Comparison of ENCODE assay signal across 13 mouse cellular contexts in genomic region chr8:77370308-77370707, GRCm38 (mm10).
DNase-seq lines count a peak whose midpoint lies in the region; ATAC-seq lines count a peak whose summit lies in the region.
"Had no signal": no experiment of that assay in that cellular context is flagged by ENCODE, and none has a peak within 500 bp of the region (broad histone marks: within the 10 kb centered on the region; RNA-seq: fewer than 3 reads in every experiment).

No protein-coding gene starts in this region.

- no peak for DNase-seq in hindbrain, embryonic 10.5 days (ENCODE audit: low spot score)
- peak; percentile 73 for DNase-seq in ovary, adult 18-20 months (ENCODE audit: low spot score)
- no peak for DNase-seq in ovary, postnatal 10 days (ENCODE audit: low spot score)
- no peak for DNase-seq in spleen, adult 12 weeks (ENCODE audit: low spot score)
- no peak for DNase-seq in gastrocnemius, adult 8-10 months (ENCODE audit: low spot score in 2 of 2)
- DNase-seq: lung, adult 2 months; thymus, postnatal 14 days had no signal

- H3K9ac ChIP-seq in hindbrain, embryonic 13.5 days: no peak overlapping the region
- H3K9ac ChIP-seq in hindbrain, embryonic 15.5 days: no peak overlapping the region
- H3K9ac ChIP-seq in neural tube, embryonic 14.5 days (replicated peaks; ENCODE audit: low read depth, low read length): no peak overlapping the region
- H3K9ac ChIP-seq: embryonic facial prominence, embryonic 13.5 days had no signal

- no peak overlapping the region for H3K4me2 ChIP-seq in hindbrain, embryonic 13.5 days
- no peak overlapping the region for H3K4me2 ChIP-seq in hindbrain, embryonic 15.5 days
- H3K4me2 ChIP-seq in neural tube, embryonic 14.5 days (ENCODE audit: low read depth, low read length): no peak overlapping the region
- H3K4me2 ChIP-seq: embryonic facial prominence, embryonic 13.5 days had no signal

- H3K36me3 ChIP-seq in hindbrain, embryonic 13.5 days: no peaks in the 10 kb centered on the region
- H3K36me3 ChIP-seq in hindbrain, embryonic 10.5 days: peaks cover 7% of the 10 kb centered on the region
- H3K36me3 ChIP-seq in hindbrain, embryonic 15.5 days: no peaks in the 10 kb centered on the region
- H3K36me3 ChIP-seq in neural tube, embryonic 14.5 days (ENCODE audit: control insufficient read depth, insufficient read depth, low read length): no peaks in the 10 kb centered on the region

- no peaks in the 10 kb centered on the region for H3K27me3 ChIP-seq in hindbrain, embryonic 13.5 days
- H3K27me3 ChIP-seq in hindbrain, embryonic 10.5 days (ENCODE audit: insufficient read depth, poor library complexity, severe bottlenecking): no peaks in the 10 kb centered on the region
- no peaks in the 10 kb centered on the region for H3K27me3 ChIP-seq in hindbrain, embryonic 15.5 days
- no peaks in the 10 kb centered on the region for H3K27me3 ChIP-seq in neural tube, embryonic 14.5 days (ENCODE audit: control insufficient read depth, insufficient read depth, low read length)
- H3K27me3 ChIP-seq: CH12.LX; embryonic facial prominence, embryonic 13.5 days had no signal

- no peak overlapping the region for H3K4me3 ChIP-seq in hindbrain, embryonic 13.5 days
- no peak overlapping the region for H3K4me3 ChIP-seq in hindbrain, embryonic 10.5 days
- no peak overlapping the region for H3K4me3 ChIP-seq in hindbrain, embryonic 15.5 days
- no peak overlapping the region for H3K4me3 ChIP-seq in neural tube, embryonic 14.5 days (ENCODE audit: low read depth, low read length)
- H3K4me3 ChIP-seq: embryonic facial prominence, embryonic 13.5 days had no signal

- H3K27ac ChIP-seq in hindbrain, embryonic 13.5 days: peak overlapping the region; percentile 35; the same call in 1 of the 2 replicates
- no peak overlapping the region for H3K27ac ChIP-seq in hindbrain, embryonic 10.5 days
- H3K27ac ChIP-seq in hindbrain, embryonic 15.5 days (replicated peaks): peak overlapping the region; percentile 30; the same call in 1 of the 2 replicates
- H3K27ac ChIP-seq in neural tube, embryonic 14.5 days (ENCODE audit: low read depth, low read length): no peak overlapping the region
- H3K27ac ChIP-seq: embryonic facial prominence, embryonic 13.5 days had no signal

- WGBS in hindbrain, embryonic 13.5 days: 18% methylated on average over 2 of the region's 2 CpGs
- 73% methylated on average over 2 of the region's 2 CpGs for WGBS in hindbrain, embryonic 10.5 days
- 11% methylated on average over 2 of the region's 2 CpGs for WGBS in hindbrain, embryonic 15.5 days
- WGBS in neural tube, embryonic 14.5 days: 15% methylated on average over 2 of the region's 2 CpGs

- ATAC-seq in hindbrain, embryonic 13.5 days (ENCODE audit: low FRiP score): peak; percentile 46; the same call in 1 of the 2 replicates
- 0 out of 2 replicates have a peak, but pooled peaks have one; percentile 40 for ATAC-seq in hindbrain, embryonic 15.5 days (ENCODE audit: low FRiP score, low read depth)
- ATAC-seq in neural tube, embryonic 14.5 days (ENCODE audit: low read depth): peak; percentile 48; the same call in 1 of the 2 replicates
- ATAC-seq: inflammation-experienced regulatory T-cells, adult 6 months had no signal

- no peaks in the 10 kb centered on the region for H3K9me3 ChIP-seq in hindbrain, embryonic 13.5 days
- no peaks in the 10 kb centered on the region for H3K9me3 ChIP-seq in hindbrain, embryonic 10.5 days
- H3K9me3 ChIP-seq in hindbrain, embryonic 15.5 days: no peaks in the 10 kb centered on the region
- no peaks in the 10 kb centered on the region for H3K9me3 ChIP-seq in neural tube, embryonic 14.5 days (ENCODE audit: control insufficient read depth, low read length)
- H3K9me3 ChIP-seq: embryonic facial prominence, embryonic 13.5 days had no signal

- peaks cover 16% of the 10 kb centered on the region for H3K4me1 ChIP-seq in hindbrain, embryonic 13.5 days (replicated peaks)
- H3K4me1 ChIP-seq in hindbrain, embryonic 10.5 days (replicated peaks): no peaks in the 10 kb centered on the region
- 0 out of 2 replicates have a peak, but pooled peaks cover 7% of the 10 kb centered on the region for H3K4me1 ChIP-seq in hindbrain, embryonic 15.5 days (replicated peaks)
- 0 out of 2 replicates have a peak, but pooled peaks cover 5% of the 10 kb centered on the region for H3K4me1 ChIP-seq in neural tube, embryonic 14.5 days (ENCODE audit: control insufficient read depth, insufficient read depth, low read length)

Comparison
In these comparisons a context has a peak if more than half of its experiments do, and no peak if none do; other contexts are left out.
1. H3K27ac ChIP-seq: peak in hindbrain, embryonic 13.5 days (single experiment) and hindbrain, embryonic 15.5 days (single experiment); none in hindbrain, embryonic 10.5 days (single experiment) and neural tube, embryonic 14.5 days (single experiment).
2. Peak in every context shown above with its lines, with median percentiles within 50 percentile points of each other: ATAC-seq.